Mouse (Mus musculus) right cerebral cortex, adult 18-20 months (tissue): Measurements from ENCODE around the gene Prkcd.
"Not testable (repeated sequence)": the region's sequence is repeated elsewhere in the genome, so short reads cannot be mapped to it uniquely, and the experiment has no call there.

Experiments
- DNase-seq: peaks from one replicate; pipeline ENCODE4 v3.0.0; 2022; ENCODE audit warnings: mixed read lengths

The Prkcd gene

GRCm38 (mm10) chr14:30597142-30597541 is 28.9 kb downstream of the Prkcd start:
- DNase-seq = no peak

GRCm38 (mm10) chr14:30596407-30596806 is 29.6 kb downstream of the Prkcd start:
- DNase-seq = no peak

- no peak for DNase-seq
Observed at GRCm38 (mm10) chr14:30595576-30596313, 30.3 kb downstream of the Prkcd start.

GRCm38 (mm10) chr14:30594092-30594695 is 31.8 kb downstream of the Prkcd start:
- DNase-seq = peak; percentile 17

GRCm38 (mm10) chr14:30593279-30594091 is 32.5 kb downstream of the Prkcd start:
- peak; percentile 41 for DNase-seq

- peak; percentile 41 for DNase-seq
Observed at GRCm38 (mm10) chr14:30591417-30591816, 34.6 kb downstream of the Prkcd start.

- no peak for DNase-seq
Observed at GRCm38 (mm10) chr14:30590918-30591317, 35.1 kb downstream of the Prkcd start.

- no peak for DNase-seq
Observed at GRCm38 (mm10) chr14:30590041-30590645, 35.9 kb downstream of the Prkcd start.

- DNase-seq = no peak
Observed at GRCm38 (mm10) chr14:30586780-30587461, 39.1 kb downstream of the Prkcd start.

GRCm38 (mm10) chr14:30585323-30585722 is 40.7 kb downstream of the Prkcd start:
- DNase-seq = no peak

- no peak for DNase-seq
Observed at GRCm38 (mm10) chr14:30584497-30585251, 41.3 kb downstream of the Prkcd start.

GRCm38 (mm10) chr14:30584077-30584476 is 41.9 kb downstream of the Prkcd start:
- no peak for DNase-seq

GRCm38 (mm10) chr14:30581238-30581637 is 44.8 kb downstream of the Prkcd start:
- DNase-seq = no peak

- DNase-seq = no peak
Observed at GRCm38 (mm10) chr14:30579882-30580281, 46.1 kb downstream of the Prkcd start.

GRCm38 (mm10) chr14:30579180-30579579 is 46.8 kb downstream of the Prkcd start:
- DNase-seq = no peak

- not testable (repeated sequence) for DNase-seq
Observed at GRCm38 (mm10) chr14:30577303-30578062, 48.5 kb downstream of the Prkcd start.

GRCm38 (mm10) chr14:30576260-30576659 is 49.8 kb downstream of the Prkcd start:
- DNase-seq = no peak

- DNase-seq = no peak
Observed at GRCm38 (mm10) chr14:30575791-30576190, 50.2 kb downstream of the Prkcd start.

- peak; percentile 66 for DNase-seq
Observed at GRCm38 (mm10) chr14:30573983-30574584, 51.9 kb downstream of the Prkcd start.

- no peak for DNase-seq
Observed at GRCm38 (mm10) chr14:30573235-30573634, 52.8 kb downstream of the Prkcd start.

- no peak for DNase-seq
Observed at GRCm38 (mm10) chr14:30572253-30572652, 53.8 kb downstream of the Prkcd start.
